Mouse (Mus musculus) liver, embryonic 14.5 days (tissue): ENCODE results near the gene Pcnx4. TPM values are rescaled to one million over a fixed set of nuclear protein-coding genes. Genes with fewer than 3 reads are reported as not detected.

Experiments
- ATAC-seq: fragments of 200-750 bp; cut with Nextera tagmentation; 2 replicates; pipeline ENCODE4 v1.8.0; 2017; ENCODE audit warnings: moderate number of reproducible peaks, mild to moderate bottlenecking, moderate library complexity; ENCODE audit not compliant: insufficient read depth
- DNase-seq, 3 experiments: peaks; one replicate each; pipeline ENCODE4 v3.0.0-alpha.2; 2012 to 2013; ENCODE audit warnings: low read depth in 3 of 3, low spot score in 3 of 3
- H3K27ac ChIP-seq: fragments of 300-500 bp; sonication (generic); 2 replicates; pipeline ENCODE4 v1.5.1; 2014; ENCODE audit warnings: moderate library complexity, mild to moderate bottlenecking, control low read depth, inconsistent platforms
- H3K27me3 ChIP-seq: fragments of 300-500 bp; sonication (generic); 2 replicates; pipeline ENCODE4 v1.6.1; 2014; ENCODE audit warnings: mild to moderate bottlenecking, low read length, moderate library complexity; ENCODE audit not compliant: control insufficient read depth, insufficient read depth
- H3K36me3 ChIP-seq: fragments of 300-500 bp; sonication (generic); replicated peaks from 2 replicates; pipeline ENCODE4 v1.6.1; 2014; ENCODE audit warnings: low read depth; ENCODE audit not compliant: control insufficient read depth, insufficient read depth
- H3K4me1 ChIP-seq, 2 experiments: fragments of 200-500 bp in 1 of 2; fragments of 300-500 bp in 1 of 2; sonication (generic) in 1 of 2; replicated peaks; 2 replicates each; pipeline ENCODE4 v1.6.1; 2012 to 2014; ENCODE audit warnings: antibody characterized with exemption in 1 of 2, inconsistent platforms in 1 of 2, low read length in 1 of 2; ENCODE audit not compliant: control insufficient read depth in 2 of 2, insufficient read depth in 2 of 2
- H3K4me2 ChIP-seq: fragments of 300-500 bp; sonication (generic); 2 replicates; pipeline ENCODE4 v1.6.1; 2014; ENCODE audit warnings: low read depth, mild to moderate bottlenecking, control low read depth, moderate library complexity
- H3K4me3 ChIP-seq, 2 experiments: fragments of 200-500 bp in 1 of 2; fragments of 300-500 bp in 1 of 2; sonication (generic) in 1 of 2; 2 replicates each; pipeline ENCODE4 v1.5.1; 2012 to 2014; ENCODE audit warnings: low read depth in 2 of 2, low read length in 2 of 2, mild to moderate bottlenecking in 2 of 2, control low read depth in 1 of 2, inconsistent platforms in 1 of 2, moderate library complexity in 1 of 2; ENCODE audit not compliant: insufficient read depth in 1 of 2
- H3K9ac ChIP-seq: fragments of 300-500 bp; sonication (generic); replicated peaks from 2 replicates; pipeline ENCODE4 v1.6.1; 2014; ENCODE audit warnings: mild to moderate bottlenecking, control low read depth, moderate library complexity
- H3K9me3 ChIP-seq: fragments of 300-500 bp; sonication (generic); 2 replicates; pipeline ENCODE4 v1.6.1; 2016; ENCODE audit warnings: low read length, mixed read lengths; ENCODE audit not compliant: control insufficient read depth
- CTCF ChIP-seq: IDR thresholded peaks from 2 replicates; pipeline ENCODE4 v1.5.1; 2016; ENCODE audit warnings: antibody characterized with exemption, low read depth, control low read depth
- EP300 ChIP-seq: IDR thresholded peaks from 2 replicates; pipeline ENCODE4 v1.6.1; 2016; ENCODE audit warnings: antibody characterized with exemption, low read depth
- WGBS: fragments of 180-500 bp; shearing (Covaris S2); extraction: QIAGEN DNeasy Blood & Tissue Kit; methylation state at CpG from one replicate; pipeline ENCODE4 v1.1.7; 2014; ENCODE audit not compliant: insufficient replicate concordance; 5-methylcytosine and 5-hydroxymethylcytosine counted together
- polyA plus RNA-seq, 2 experiments: library from polyadenylated mRNA; depleted of rRNA in 1 of 2; stranded (reverse) in 1 of 2; unstranded in 1 of 2; fragments of >200 nt; fragmentation: Nextera tagmentation in 1 of 2; extraction: Ambion mirVana in 1 of 2; gene quantifications; 2 replicates each; pipeline versions ENCODE4 v1.2.1 to v1.2.3; 2012 to 2014

The Pcnx4 gene
- polyA plus RNA-seq, 2 experiments, result 1.6 to 2.1 TPM

GRCm38 (mm10) chr12:72509606-72510005 is 26.6 kb upstream of the Pcnx4 start:
- Histone ChIP-seq H3K36me3 (no peaks in the 10 kb centered on the region), H3K27me3 (no peaks in the 10 kb centered on the region), H3K4me2 (no peak overlapping the region), H3K27ac (no peak overlapping the region), H3K4me3 (no peak overlapping the region), H3K4me1 (no peaks in the 10 kb centered on the region), H3K9ac (no peak overlapping the region), H3K9me3 (no peaks in the 10 kb centered on the region)
- TF ChIP-seq EP300, result no peak
- no peak for TF ChIP-seq CTCF
- ATAC-seq (no peak), DNase-seq (no peak)
- WGBS, result 69% methylated on average over 7 of the region's 7 CpGs

DNA sequence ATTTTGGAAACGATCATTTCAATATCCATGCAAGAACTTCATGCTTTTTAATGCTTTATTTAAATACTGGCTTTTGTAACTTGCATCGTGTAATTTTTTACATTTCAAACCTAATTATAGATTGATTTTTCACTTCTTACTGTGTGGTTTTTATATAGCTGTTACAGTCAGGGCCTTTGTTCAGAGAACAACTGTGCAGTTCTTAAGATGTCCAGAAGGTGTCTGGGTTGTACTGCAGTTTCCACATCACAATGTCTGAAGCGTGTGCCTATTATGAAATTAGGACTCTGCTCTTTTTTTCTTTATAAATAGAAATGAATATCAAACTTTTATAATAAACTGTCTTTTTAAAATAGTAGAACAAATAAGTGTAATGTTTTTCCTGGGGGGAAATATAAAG is 20.7 kb upstream of the Pcnx4 start:
- DNase-seq, result no peak
- Histone ChIP-seq H3K4me3 (no peak overlapping the region), H3K27ac (no peak overlapping the region), H3K36me3 (no peaks in the 10 kb centered on the region), H3K4me2 (no peak overlapping the region), H3K27me3 (no peaks in the 10 kb centered on the region), H3K4me1 (0 out of 4 replicates have a peak, but pooled peaks cover 0 to 5% of the 10 kb centered on the region in 2 experiments), H3K9me3 (no peaks in the 10 kb centered on the region), H3K9ac (no peak overlapping the region)
- ATAC-seq, result no peak
- WGBS, result 52% methylated on average over 3 of the region's 3 CpGs
- peak; percentile 40; the same call in 1 of the 2 replicates for TF ChIP-seq CTCF
- TF ChIP-seq EP300, result no peak

DNA sequence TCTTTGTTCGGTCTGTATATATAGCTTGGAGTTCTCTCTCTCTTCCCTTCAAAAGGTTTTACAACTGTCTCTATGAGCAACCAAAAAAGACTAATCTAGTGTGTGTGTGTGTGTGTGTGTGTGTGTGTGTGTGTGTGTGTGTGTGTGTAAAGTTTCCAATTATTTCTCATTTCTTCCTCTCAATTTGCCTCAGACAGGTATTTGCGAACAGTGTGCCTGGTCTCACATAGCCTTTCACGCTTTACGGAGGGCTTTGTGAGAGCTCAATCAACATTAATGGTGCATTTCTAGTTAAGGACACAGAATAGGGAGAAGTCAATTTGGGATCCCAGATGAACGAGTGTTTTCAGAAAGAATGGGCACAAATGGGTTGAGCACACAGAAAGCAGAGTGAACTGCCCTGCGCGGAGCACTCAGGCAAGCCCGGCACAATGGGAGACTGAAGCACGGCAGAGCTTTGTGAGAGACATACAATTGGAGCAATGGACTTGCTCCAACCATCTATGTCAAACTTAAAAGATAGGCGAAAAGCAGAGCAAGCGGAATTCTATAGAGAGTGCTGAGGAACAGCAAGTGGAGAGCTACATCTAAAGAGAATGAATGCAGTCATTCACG is 18.0 kb upstream of the Pcnx4 start:
- no peak overlapping the region for H3K9ac ChIP-seq
- H3K9me3 ChIP-seq, result no peaks in the 10 kb centered on the region
- ATAC-seq, result no peak
- no peaks in the 10 kb centered on the region for H3K36me3 ChIP-seq
- WGBS, result 75% methylated on average over 12 of the region's 12 CpGs
- no peak overlapping the region for H3K27ac ChIP-seq
- H3K27me3 ChIP-seq, result no peaks in the 10 kb centered on the region
- TF ChIP-seq CTCF, result no peak
- no peak for TF ChIP-seq EP300
- H3K4me2 ChIP-seq, result no peak overlapping the region
- 0 out of 4 replicates have a peak, but pooled peaks cover 0 to 5% of the 10 kb centered on the region in 2 experiments for H3K4me1 ChIP-seq
- no peak overlapping the region for H3K4me3 ChIP-seq
- DNase-seq, result no peak

GRCm38 (mm10) chr12:72519352-72519751 is 16.8 kb upstream of the Pcnx4 start:
- Histone ChIP-seq H3K4me2 (no peak overlapping the region), H3K4me1 (0 out of 4 replicates have a peak, but pooled peaks cover 0 to 5% of the 10 kb centered on the region in 2 experiments), H3K4me3 (no peak overlapping the region), H3K9ac (no peak overlapping the region), H3K36me3 (no peaks in the 10 kb centered on the region), H3K27ac (no peak overlapping the region), H3K27me3 (no peaks in the 10 kb centered on the region), H3K9me3 (no peaks in the 10 kb centered on the region)
- DNase-seq (no peak), ATAC-seq (no peak)
- 76% methylated on average over 9 of the region's 9 CpGs for WGBS
- TF ChIP-seq EP300, result no peak
- TF ChIP-seq CTCF, result no peak

DNA sequence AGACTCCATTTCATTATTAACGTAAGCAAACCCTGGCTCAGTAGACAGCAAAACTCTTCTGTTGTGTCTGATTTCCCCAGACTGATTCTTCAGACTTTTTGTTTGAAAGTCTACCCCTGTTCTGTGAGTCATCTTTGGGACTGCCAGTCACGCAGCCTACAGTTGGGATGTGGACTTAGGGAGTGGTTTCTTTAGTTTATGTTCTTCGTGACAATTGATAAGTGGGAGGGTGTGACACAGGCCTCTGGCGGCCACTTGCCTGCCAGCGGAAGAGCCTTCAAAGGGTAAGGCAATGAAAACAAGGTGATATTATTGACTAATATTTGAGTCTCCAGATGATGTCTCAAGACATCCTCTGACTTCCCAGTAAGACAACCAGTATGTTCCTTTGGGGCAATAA is 16.3 kb upstream of the Pcnx4 start:
- TF ChIP-seq CTCF (no peak), EP300 (no peak)
- H3K36me3 ChIP-seq, result no peaks in the 10 kb centered on the region
- no peak overlapping the region for H3K4me3 ChIP-seq
- ATAC-seq, result no peak
- H3K9ac ChIP-seq, result no peak overlapping the region
- H3K4me1 ChIP-seq, result 0 out of 4 replicates have a peak, but pooled peaks cover 0 to 5% of the 10 kb centered on the region in 2 experiments
- 38% methylated on average over 5 of the region's 5 CpGs for whole genome bisulfite sequencing
- H3K4me2 ChIP-seq, result no peak overlapping the region
- no peak for DNase-seq
- H3K27ac ChIP-seq, result no peak overlapping the region
- no peaks in the 10 kb centered on the region for H3K27me3 ChIP-seq
- H3K9me3 ChIP-seq, result no peaks in the 10 kb centered on the region
